Mouse (Mus musculus) lung, embryonic 14.5 days (tissue): Measurements from ENCODE around the gene Hpdl. TPM values are rescaled to one million over a fixed set of nuclear protein-coding genes. Genes with fewer than 3 reads are reported as not detected.

Experiments used
- ATAC-seq: fragments of 200-750 bp; cut with Nextera tagmentation; 2 replicates; pipeline ENCODE4 v1.8.0; 2017; ENCODE audit warnings: mild to moderate bottlenecking, moderate TSS enrichment, moderate library complexity; ENCODE audit not compliant: insufficient read depth
- DNase-seq: peaks from one replicate; pipeline ENCODE4 v3.0.0-alpha.2; 2015
- H3K27ac ChIP-seq: fragments of 300-500 bp; sonication (generic); 2 replicates; pipeline ENCODE4 v1.5.1; 2014; ENCODE audit warnings: low read depth, mild to moderate bottlenecking, moderate library complexity
- H3K27me3 ChIP-seq: fragments of 300-500 bp; sonication (generic); 2 replicates; pipeline ENCODE4 v1.6.1; 2014; ENCODE audit warnings: low read length, control low read depth; ENCODE audit not compliant: insufficient read depth
- H3K36me3 ChIP-seq: fragments of 300-500 bp; sonication (generic); 2 replicates; pipeline ENCODE4 v1.6.1; 2014; ENCODE audit warnings: control low read depth; ENCODE audit not compliant: insufficient read depth
- H3K4me1 ChIP-seq: fragments of 300-500 bp; sonication (generic); 2 replicates; pipeline ENCODE4 v1.6.1; 2014; ENCODE audit warnings: antibody characterized with exemption, control low read depth; ENCODE audit not compliant: insufficient read depth
- H3K4me2 ChIP-seq: fragments of 300-500 bp; sonication (generic); 2 replicates; pipeline ENCODE4 v1.6.1; 2014; ENCODE audit warnings: mild to moderate bottlenecking
- H3K4me3 ChIP-seq: fragments of 300-500 bp; sonication (generic); 2 replicates; pipeline ENCODE4 v1.5.1; 2014; ENCODE audit warnings: low read depth, low read length
- H3K9ac ChIP-seq: fragments of 300-500 bp; sonication (generic); 2 replicates; pipeline ENCODE4 v1.6.1; 2014
- H3K9me3 ChIP-seq: fragments of 300-500 bp; sonication (generic); 2 replicates; pipeline ENCODE4 v1.6.1; 2016; ENCODE audit warnings: low read depth, low read length, control low read depth
- CTCF ChIP-seq: IDR thresholded peaks from 2 replicates; pipeline ENCODE4 v1.5.1; 2016; ENCODE audit warnings: antibody characterized with exemption, low read depth
- WGBS: fragments of 180-500 bp; shearing (Covaris S2); extraction: QIAGEN DNeasy Blood & Tissue Kit; methylation state at CpG from one replicate; pipeline ENCODE4 v1.1.7; 2014; 5-methylcytosine and 5-hydroxymethylcytosine counted together
- polyA plus RNA-seq: library from polyadenylated mRNA; unstranded; fragments of >200 nt; fragmentation: Nextera tagmentation; extraction: Ambion mirVana; gene quantifications from 2 replicates; pipeline ENCODE4 v1.2.1, GENCODE M21; 2014

Gene Hpdl
- 0.71 and 0.91 TPM in 2 replicates for polyA plus RNA-seq

GRCm38 (mm10) chr4:116821694-116822016, at the start of gene Hpdl:
Gene Hpdl (minus strand): TSS chr4:116821707.
- peaks cover 12% of the 10 kb centered on the region for H3K27me3 ChIP-seq
- ATAC-seq (no peak; the same call in 1 of the 2 replicates), DNase-seq (no peak)
- peak within 1 kb of the TSS; percentile 51 for H3K4me3 ChIP-seq
- H3K27ac ChIP-seq: no peak within 1 kb of the TSS
- H3K9ac ChIP-seq: peak within 1 kb of the TSS; percentile 48
- no peak for TF ChIP-seq CTCF
- peak within 1 kb of the TSS; percentile 99 for H3K4me2 ChIP-seq
- no peaks in the 10 kb centered on the region for H3K9me3 ChIP-seq
- peaks cover 7% of the 10 kb centered on the region; the same call in 1 of the 2 replicates for H3K4me1 ChIP-seq
- H3K36me3 ChIP-seq: peaks cover 9% of the 10 kb centered on the region
- 10% methylated on average over 9 of the region's 9 CpGs for WGBS

DNA sequence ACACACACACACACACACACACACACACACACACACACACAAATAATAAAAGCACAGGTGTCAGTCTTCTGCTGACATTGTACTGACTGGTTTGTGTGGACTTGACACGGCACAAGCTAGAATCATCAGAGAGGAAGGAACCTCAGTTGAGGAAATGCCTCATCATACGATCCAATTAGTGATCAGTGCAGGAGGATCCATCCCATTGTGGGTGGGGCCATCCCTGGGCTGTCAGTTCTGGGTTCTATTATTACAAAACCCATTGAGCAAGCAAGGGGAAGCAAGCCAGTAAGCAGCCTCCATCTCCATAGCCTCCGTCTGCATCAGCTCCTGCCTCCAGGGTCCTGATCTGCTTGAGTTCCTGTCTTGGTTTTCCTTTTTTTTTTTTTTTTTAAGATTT, 48.4 kb upstream of the Hpdl start:
- peaks cover 4% of the 10 kb centered on the region; the same call in 1 of the 2 replicates for H3K27me3 ChIP-seq
- no peaks in the 10 kb centered on the region for H3K4me1 ChIP-seq
- WGBS: 67% methylated on average over 3 of the region's 3 CpGs

DNA sequence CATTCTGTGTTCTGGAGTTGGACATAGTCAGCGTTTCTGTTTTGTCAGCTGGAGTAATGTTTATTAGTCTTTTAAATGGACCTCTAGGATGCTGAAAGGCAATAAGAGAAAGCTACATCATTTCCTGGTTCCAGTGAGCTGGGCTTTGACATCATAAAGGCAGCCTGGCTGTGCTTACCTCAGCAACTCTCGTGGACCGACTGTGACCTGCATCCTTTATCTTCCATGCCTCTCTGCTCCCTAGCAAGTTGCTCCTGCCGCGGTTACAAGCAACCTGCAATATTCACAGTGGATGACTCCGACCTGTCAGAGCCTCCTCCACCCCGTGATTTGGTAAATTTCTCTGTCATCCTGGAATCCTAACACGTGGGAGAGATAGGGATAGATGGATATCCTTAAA, 40.5 kb upstream of the Hpdl start:
- no peak for ATAC-seq
- no peak overlapping the region for H3K9ac ChIP-seq
- H3K27me3 ChIP-seq: no peaks in the 10 kb centered on the region
- no peak overlapping the region for H3K4me3 ChIP-seq
- H3K4me2 ChIP-seq: no peak overlapping the region
- H3K9me3 ChIP-seq: no peaks in the 10 kb centered on the region
- no peaks in the 10 kb centered on the region for H3K36me3 ChIP-seq
- no peak for TF ChIP-seq CTCF
- no peaks in the 10 kb centered on the region for H3K4me1 ChIP-seq
- H3K27ac ChIP-seq: no peak overlapping the region
- 54% methylated on average over 8 of the region's 8 CpGs for WGBS
- no peak for DNase-seq

More for the DNA sequence above, 48.4 kb upstream of the Hpdl start:
- no peak for TF ChIP-seq CTCF
- Histone ChIP-seq H3K4me3 (no peak overlapping the region), H3K36me3 (no peaks in the 10 kb centered on the region), H3K9me3 (no peaks in the 10 kb centered on the region), H3K9ac (no peak overlapping the region), H3K27ac (no peak overlapping the region), H3K4me2 (no peak overlapping the region)
- no peak for ATAC-seq
- DNase-seq: no peak

DNA sequence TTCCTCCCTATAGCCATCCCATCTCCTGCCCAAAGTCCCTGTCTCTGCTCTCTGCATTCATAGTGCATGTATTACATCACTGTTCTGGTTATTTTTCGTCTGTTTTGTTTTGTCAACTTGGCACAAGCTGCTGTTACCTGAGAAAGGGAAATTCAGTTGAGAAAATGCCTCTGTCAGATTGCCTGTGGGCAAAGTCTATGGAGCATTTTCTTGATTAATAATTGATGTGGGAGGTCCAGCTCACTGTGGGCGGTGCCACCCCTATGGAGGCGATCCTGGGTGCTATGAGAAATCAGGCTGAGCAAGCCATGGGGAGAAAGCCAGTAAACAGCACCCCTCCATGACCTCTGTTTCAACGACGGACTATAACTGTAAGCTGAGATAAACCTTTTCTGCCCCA, 38.2 kb upstream of the Hpdl start:
- DNase-seq: no peak
- Histone ChIP-seq H3K4me2 (no peak overlapping the region), H3K4me3 (no peak overlapping the region), H3K9me3 (no peaks in the 10 kb centered on the region), H3K27me3 (no peaks in the 10 kb centered on the region), H3K27ac (no peak overlapping the region), H3K9ac (no peak overlapping the region), H3K4me1 (no peaks in the 10 kb centered on the region), H3K36me3 (no peaks in the 10 kb centered on the region)
- no peak for ATAC-seq
- TF ChIP-seq CTCF: no peak
- 58% methylated on average over 5 of the region's 5 CpGs for WGBS

DNA sequence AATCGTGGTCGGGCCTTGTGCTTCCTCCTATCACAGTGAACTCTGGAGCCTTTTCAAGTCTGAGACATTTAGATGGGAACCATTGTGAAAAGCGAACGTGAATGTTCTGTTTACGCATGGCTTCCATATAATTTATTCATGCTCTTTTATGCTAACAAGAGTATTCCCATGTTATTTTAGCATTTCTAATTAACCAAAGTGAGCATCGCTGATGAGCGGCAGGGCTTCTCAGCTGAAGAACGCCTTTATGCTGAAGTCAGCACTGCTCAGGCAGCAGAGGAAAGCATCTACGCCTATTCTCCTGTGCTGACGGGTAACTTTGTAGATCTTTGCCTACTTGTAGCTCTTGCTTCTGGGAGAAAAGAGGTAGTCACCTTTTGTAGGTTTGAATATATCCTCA, 35.7 kb upstream of the Hpdl start:
- Histone ChIP-seq H3K27me3 (no peaks in the 10 kb centered on the region), H3K4me3 (no peak overlapping the region), H3K36me3 (no peaks in the 10 kb centered on the region), H3K9ac (no peak overlapping the region), H3K4me2 (no peak overlapping the region), H3K9me3 (no peaks in the 10 kb centered on the region), H3K27ac (no peak overlapping the region), H3K4me1 (no peaks in the 10 kb centered on the region)
- ATAC-seq (no peak), DNase-seq (no peak)
- WGBS: 88% methylated on average over 10 of the region's 10 CpGs
- TF ChIP-seq CTCF: no peak

DNA sequence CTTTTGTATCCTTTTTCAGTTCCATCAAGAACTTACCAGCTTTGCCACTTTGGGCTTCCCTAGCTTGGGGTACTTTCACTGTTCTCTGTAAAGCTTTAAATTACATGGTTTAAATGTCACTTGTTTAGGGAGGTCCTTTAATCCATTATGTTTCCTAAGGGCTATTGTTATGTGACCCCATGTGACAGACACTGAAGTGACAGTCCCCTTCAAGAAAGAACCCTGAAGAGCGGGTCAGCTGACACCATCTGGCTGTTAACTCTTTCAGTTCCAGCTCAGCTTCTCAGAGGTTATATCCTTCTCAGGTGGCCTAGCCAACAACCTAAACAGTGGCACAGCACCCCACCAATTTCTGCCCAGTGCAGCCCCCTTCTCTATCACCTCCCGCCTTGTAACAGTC, 32.8 kb upstream of the Hpdl start:
- DNase-seq: no peak
- Histone ChIP-seq H3K4me3 (no peak overlapping the region), H3K4me1 (no peaks in the 10 kb centered on the region), H3K9me3 (no peaks in the 10 kb centered on the region), H3K4me2 (no peak overlapping the region), H3K9ac (no peak overlapping the region), H3K27ac (no peak overlapping the region), H3K36me3 (no peaks in the 10 kb centered on the region), H3K27me3 (no peaks in the 10 kb centered on the region)
- ATAC-seq: no peak
- WGBS: 21% methylated on average over 2 of the region's 2 CpGs
- no peak for TF ChIP-seq CTCF

DNA sequence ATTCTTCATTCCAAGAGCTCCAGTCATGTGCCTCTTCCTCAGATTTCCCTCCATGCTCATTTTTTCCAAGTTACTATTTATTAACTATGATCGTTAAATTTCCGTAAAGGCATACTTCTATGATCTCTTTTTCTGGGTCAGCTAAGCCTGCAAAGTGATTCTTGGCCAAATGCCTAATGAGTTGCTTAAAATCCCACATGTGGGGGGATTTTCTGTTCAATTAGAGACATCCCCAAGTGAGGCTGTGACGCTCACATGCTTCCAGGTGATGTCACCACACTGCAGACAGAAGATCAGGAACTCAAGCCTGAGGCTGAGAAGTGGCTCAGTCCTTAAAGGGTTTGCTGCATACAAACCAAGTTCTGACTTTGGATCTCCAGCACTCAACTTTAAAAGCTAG, 28.4 kb upstream of the Hpdl start:
- no peaks in the 10 kb centered on the region for H3K27me3 ChIP-seq
- H3K9ac ChIP-seq: no peak overlapping the region
- H3K4me3 ChIP-seq: no peak overlapping the region
- no peaks in the 10 kb centered on the region for H3K36me3 ChIP-seq
- 80% methylated on average over 3 of the region's 3 CpGs for WGBS
- H3K27ac ChIP-seq: no peak overlapping the region
- no peak for DNase-seq
- no peak for TF ChIP-seq CTCF
- H3K9me3 ChIP-seq: no peaks in the 10 kb centered on the region
- ATAC-seq: no peak
- no peaks in the 10 kb centered on the region for H3K4me1 ChIP-seq
- no peak overlapping the region for H3K4me2 ChIP-seq

DNA sequence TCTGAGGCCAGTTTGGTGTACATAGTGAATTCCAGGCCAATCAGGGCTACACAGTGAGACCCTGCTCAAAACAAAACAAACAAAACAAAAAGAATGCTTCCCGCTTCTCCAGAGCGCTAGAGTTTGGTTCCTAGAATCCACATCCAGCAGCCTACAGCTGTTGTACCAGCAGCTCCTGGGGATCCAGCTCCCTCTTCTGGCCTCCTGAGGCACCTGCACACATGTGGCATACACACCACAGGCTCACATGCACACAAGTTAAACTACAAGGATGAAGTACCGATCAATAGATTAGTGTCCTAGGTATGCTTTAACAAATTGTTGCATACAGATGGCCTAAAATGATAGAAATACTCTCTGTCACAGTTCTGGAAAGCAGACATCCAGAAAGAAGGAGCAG, 22.8 kb upstream of the Hpdl start:
- ATAC-seq (no peak), DNase-seq (no peak)
- Histone ChIP-seq H3K27me3 (peaks cover 6% of the 10 kb centered on the region; the same call in 1 of the 2 replicates), H3K27ac (no peak overlapping the region), H3K4me2 (no peak overlapping the region), H3K4me1 (no peaks in the 10 kb centered on the region), H3K9ac (no peak overlapping the region), H3K36me3 (no peaks in the 10 kb centered on the region), H3K9me3 (no peaks in the 10 kb centered on the region), H3K4me3 (no peak overlapping the region)
- 95% methylated on average over 3 of the region's 3 CpGs for WGBS
- no peak for TF ChIP-seq CTCF
